Mouse (Mus musculus): ENCODE results near the gene Olfr1197. TPM values are rescaled to one million over a fixed set of nuclear protein-coding genes. Genes with fewer than 3 reads are reported as not detected.

Gene Olfr1197
- not detected in 2 replicates for polyA plus RNA-seq (2015; fragmentation: Nextera tagmentation; extraction: Ambion mirVana)

GRCm38 (mm10) chr2:88732266-88732665 lies at the start of gene Olfr1197:
Olfr1197 (minus strand) TSS chr2:88732366.

GRCm38 (mm10) chr2:88770388-88770787 lies 38.2 kb upstream of the Olfr1197 start, which contains the start of gene Olfr1200:
Olfr1200 (minus strand) TSS chr2:88770488.

GRCm38 (mm10) chr2:88760369-88760768 lies 28.2 kb upstream of the Olfr1197 start, which contains the start of gene Olfr1199:
Olfr1199 (minus strand) TSS chr2:88760469.

GRCm38 (mm10) chr2:88751270-88751669 lies 19.1 kb upstream of the Olfr1197 start, which contains the start of gene Olfr1198:
Olfr1198 (minus strand) TSS chr2:88751370.

GRCm38 (mm10) chr2:88704497-88704896 lies 27.7 kb downstream of the Olfr1197 start, which contains the start of gene Olfr1196:
Olfr1196 (minus strand) TSS chr2:88704597.

GRCm38 (mm10) chr2:88689087-88689486 lies 43.1 kb downstream of the Olfr1197 start, which contains the start of gene Olfr1195:
Olfr1195 (minus strand) TSS chr2:88689187.

Other genes starting within 250 kb of the Olfr1197 start
- gene Olfr1184, start 248.8 kb downstream of the Olfr1197 start, polyA plus RNA-seq (2015; fragmentation: Nextera tagmentation; extraction: Ambion mirVana), result not detected in 2 replicates
- not detected in 2 replicates for gene Olfr1185-ps1, start 239.0 kb downstream of the Olfr1197 start, polyA plus RNA-seq (2015; fragmentation: Nextera tagmentation; extraction: Ambion mirVana)
- gene Olfr1186, start 213.8 kb downstream of the Olfr1197 start, polyA plus RNA-seq (2015; fragmentation: Nextera tagmentation; extraction: Ambion mirVana), result not detected in 2 replicates
- not detected in 2 replicates for gene Olfr1188, start 175.4 kb downstream of the Olfr1197 start, polyA plus RNA-seq (2015; fragmentation: Nextera tagmentation; extraction: Ambion mirVana)
- not detected in 2 replicates for gene Olfr1189, start 145.9 kb downstream of the Olfr1197 start, polyA plus RNA-seq (2015; fragmentation: Nextera tagmentation; extraction: Ambion mirVana)
- not detected in 2 replicates for gene Olfr1191-ps1, start 91.8 kb downstream of the Olfr1197 start, polyA plus RNA-seq (2015; fragmentation: Nextera tagmentation; extraction: Ambion mirVana)
- gene Olfr1192-ps1, start 83.9 kb downstream of the Olfr1197 start, polyA plus RNA-seq (2015; fragmentation: Nextera tagmentation; extraction: Ambion mirVana), result not detected in 2 replicates
- not detected in 2 replicates for gene Olfr1193, start 56.7 kb downstream of the Olfr1197 start, polyA plus RNA-seq (2015; fragmentation: Nextera tagmentation; extraction: Ambion mirVana)
- not detected in 2 replicates for gene Olfr1195, start 43.2 kb downstream of the Olfr1197 start, polyA plus RNA-seq (2015; fragmentation: Nextera tagmentation; extraction: Ambion mirVana)
- not detected in 2 replicates for gene Olfr1196, start 27.8 kb downstream of the Olfr1197 start, polyA plus RNA-seq (2015; fragmentation: Nextera tagmentation; extraction: Ambion mirVana)
- gene Olfr1198, start 19.0 kb upstream of the Olfr1197 start, polyA plus RNA-seq (2015; fragmentation: Nextera tagmentation; extraction: Ambion mirVana), result not detected in 2 replicates
- gene Olfr1199, start 28.1 kb upstream of the Olfr1197 start, polyA plus RNA-seq (2015; fragmentation: Nextera tagmentation; extraction: Ambion mirVana), result not detected in 2 replicates
- gene Olfr1200, start 38.1 kb upstream of the Olfr1197 start, polyA plus RNA-seq (2015; fragmentation: Nextera tagmentation; extraction: Ambion mirVana), result not detected in 2 replicates
- not detected in 2 replicates for gene Olfr1201, start 60.7 kb upstream of the Olfr1197 start, polyA plus RNA-seq (2015; fragmentation: Nextera tagmentation; extraction: Ambion mirVana)
- not detected in 2 replicates for gene Olfr1202, start 82.1 kb upstream of the Olfr1197 start, polyA plus RNA-seq (2015; fragmentation: Nextera tagmentation; extraction: Ambion mirVana)
- not detected in 2 replicates for gene Olfr1205, start 97.4 kb upstream of the Olfr1197 start, polyA plus RNA-seq (2015; fragmentation: Nextera tagmentation; extraction: Ambion mirVana)
- gene Olfr1204, start 116.9 kb upstream of the Olfr1197 start, polyA plus RNA-seq (2015; fragmentation: Nextera tagmentation; extraction: Ambion mirVana), result not detected in 2 replicates
- gene Olfr1206, start 130.9 kb upstream of the Olfr1197 start, polyA plus RNA-seq (2015; fragmentation: Nextera tagmentation; extraction: Ambion mirVana), result not detected in 2 replicates
- gene Olfr1208, start 169.9 kb upstream of the Olfr1197 start, polyA plus RNA-seq (2015; fragmentation: Nextera tagmentation; extraction: Ambion mirVana), result not detected in 2 replicates
- not detected in 2 replicates for gene Olfr1209, start 182.8 kb upstream of the Olfr1197 start, polyA plus RNA-seq (2015; fragmentation: Nextera tagmentation; extraction: Ambion mirVana)
- not detected in 2 replicates for gene Olfr1211, start 205.7 kb upstream of the Olfr1197 start, polyA plus RNA-seq (2015; fragmentation: Nextera tagmentation; extraction: Ambion mirVana)
- not detected in 2 replicates for gene Olfr1212, start 221.6 kb upstream of the Olfr1197 start, polyA plus RNA-seq (2015; fragmentation: Nextera tagmentation; extraction: Ambion mirVana)
- not detected in 2 replicates for gene Gm13762, start 247.9 kb upstream of the Olfr1197 start, polyA plus RNA-seq (2015; fragmentation: Nextera tagmentation; extraction: Ambion mirVana)

All from skeletal muscle tissue, postnatal 0 days (tissue).